Mouse (Mus musculus): Measurements from ENCODE around the gene Prkn.

The Prkn gene

GRCm38 (mm10) chr17:11844436-11844835, 1004.3 kb downstream of the Prkn start:
- DNase-seq (ENCODE audit: extremely low spot score), result no peak

- no peak for DNase-seq (ENCODE audit: extremely low spot score)
Observed at GRCm38 (mm10) chr17:11844989-11845388, 1004.8 kb downstream of the Prkn start.

GRCm38 (mm10) chr17:11845506-11845905, 1005.3 kb downstream of the Prkn start:
- DNase-seq (ENCODE audit: extremely low spot score), result no peak

- no peak for DNase-seq (ENCODE audit: extremely low spot score)
Observed at GRCm38 (mm10) chr17:11854571-11854970, 1014.4 kb downstream of the Prkn start.

- DNase-seq (ENCODE audit: extremely low spot score), result no peak
Observed at GRCm38 (mm10) chr17:11858772-11859405, 1018.7 kb downstream of the Prkn start.

GRCm38 (mm10) chr17:11861178-11861577, 1021.0 kb downstream of the Prkn start:
- DNase-seq (ENCODE audit: extremely low spot score), result no peak

- DNase-seq (ENCODE audit: extremely low spot score), result no peak
Observed at GRCm38 (mm10) chr17:11862360-11862759, 1022.2 kb downstream of the Prkn start.

GRCm38 (mm10) chr17:11863017-11863416, 1022.8 kb downstream of the Prkn start:
- DNase-seq (ENCODE audit: extremely low spot score), result no peak

GRCm38 (mm10) chr17:11866231-11866630, 1026.0 kb downstream of the Prkn start:
- DNase-seq (ENCODE audit: extremely low spot score), result no peak

GRCm38 (mm10) chr17:11867334-11868095, 1027.3 kb downstream of the Prkn start:
- DNase-seq (ENCODE audit: extremely low spot score), result no peak

GRCm38 (mm10) chr17:11870546-11870945, 1030.4 kb downstream of the Prkn start:
- DNase-seq (ENCODE audit: extremely low spot score), result no peak

GRCm38 (mm10) chr17:11876240-11876639, 1036.1 kb downstream of the Prkn start:
- DNase-seq (ENCODE audit: extremely low spot score), result no peak

- DNase-seq (ENCODE audit: extremely low spot score), result no peak
Observed at GRCm38 (mm10) chr17:11881110-11881820, 1041.1 kb downstream of the Prkn start.

- no peak for DNase-seq (ENCODE audit: extremely low spot score)
Observed at GRCm38 (mm10) chr17:11885601-11886000, 1045.4 kb downstream of the Prkn start.

GRCm38 (mm10) chr17:11886963-11887362, 1046.8 kb downstream of the Prkn start:
- no peak for DNase-seq (ENCODE audit: extremely low spot score)

- DNase-seq (ENCODE audit: extremely low spot score), result no peak
Observed at GRCm38 (mm10) chr17:11887591-11888205, 1047.5 kb downstream of the Prkn start.

GRCm38 (mm10) chr17:11888806-11889205, 1048.6 kb downstream of the Prkn start:
- no peak for DNase-seq (ENCODE audit: extremely low spot score)

GRCm38 (mm10) chr17:11900300-11900699, 1060.1 kb downstream of the Prkn start:
- no peak for DNase-seq (ENCODE audit: extremely low spot score)

- no peak for DNase-seq (ENCODE audit: extremely low spot score)
Observed at GRCm38 (mm10) chr17:11901731-11902130, 1061.5 kb downstream of the Prkn start.

- DNase-seq (ENCODE audit: extremely low spot score), result no peak
Observed at GRCm38 (mm10) chr17:11903001-11903400, 1062.8 kb downstream of the Prkn start.

GRCm38 (mm10) chr17:11910668-11911398, 1070.6 kb downstream of the Prkn start:
- no peak for DNase-seq (ENCODE audit: extremely low spot score)

GRCm38 (mm10) chr17:11912136-11912535, 1072.0 kb downstream of the Prkn start:
- no peak for DNase-seq (ENCODE audit: extremely low spot score)

Data from embryo, embryonic 9.5 days (tissue).